Mouse (Mus musculus): Measurements from ENCODE around the gene Scgb2b27. TPM values are rescaled to one million over a fixed set of nuclear protein-coding genes. Genes with fewer than 3 reads are reported as not detected.
A peak's percentile ranks its signal among the peaks of the same experiment; 100 is the strongest.
"Not testable (repeated sequence)": the region's sequence is repeated elsewhere in the genome, so short reads cannot be mapped to it uniquely, and the experiment has no call there.

The Scgb2b27 gene
- total and polyA plus RNA-seq, 2 experiments from 2014 or later, result not detected

DNA sequence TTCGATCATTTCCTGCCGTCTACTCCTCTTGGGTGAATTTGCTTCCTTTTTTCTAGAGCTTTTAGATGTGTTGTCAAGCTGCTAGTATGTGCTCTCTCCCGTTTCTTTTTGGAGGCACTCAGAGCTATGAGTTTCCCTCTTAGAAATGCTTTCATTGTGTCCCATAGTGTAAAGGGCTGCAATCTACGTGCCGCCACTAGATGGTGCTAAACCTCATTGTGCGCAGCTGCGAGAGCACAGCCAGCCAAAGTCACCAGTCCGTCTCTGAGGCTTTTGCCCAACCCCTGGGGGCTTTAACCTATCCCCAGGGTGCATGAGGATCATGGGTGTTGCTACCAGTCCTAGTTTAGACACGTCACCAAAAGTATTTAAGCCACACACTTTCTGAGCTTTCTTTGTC is 31.5 kb downstream of the Scgb2b27 start:
- not testable (repeated sequence) for ATAC-seq (ENCODE audit: low FRiP score); H3K27ac ChIP-seq (ENCODE audit: low read depth, low read length); DNase-seq (ENCODE audit: low spot score); H3K4me2 ChIP-seq (ENCODE audit: low read depth, low read length, poor library complexity, severe bottlenecking); H3K9ac ChIP-seq (replicated peaks; ENCODE audit: low read length, poor library complexity, severe bottlenecking); H3K36me3 ChIP-seq (ENCODE audit: insufficient read depth, low read length); H3K4me3 ChIP-seq (ENCODE audit: low read depth, low read length); H3K4me1 ChIP-seq (ENCODE audit: insufficient read depth, low read length); H3K9me3 ChIP-seq (ENCODE audit: low read length); H3K27me3 ChIP-seq (ENCODE audit: insufficient read depth, low read length)
- WGBS, result 33% methylated on average over 8 of the region's 9 CpGs
- TF ChIP-seq CTCF (IDR thresholded peaks at IDR 0.05), result peak; percentile 27; the same call in 1 of the 2 replicates

Other genes starting within 250 kb of the Scgb2b27 start
- not detected in 2 replicates for gene Scgb2b26, start 68.9 kb downstream of the Scgb2b27 start, total RNA-seq (2014; rRNA removed)
- gene Scgb2b26, start 68.9 kb downstream of the Scgb2b27 start, polyA plus RNA-seq (2015; fragmentation: Nextera tagmentation; extraction: Ambion mirVana), result not detected in 2 replicates
- gene Scgb1b27, start 7.5 kb upstream of the Scgb2b27 start, total RNA-seq (2014; rRNA removed), result not detected in 2 replicates
- gene Scgb1b27, start 7.5 kb upstream of the Scgb2b27 start, polyA plus RNA-seq (2015; fragmentation: Nextera tagmentation; extraction: Ambion mirVana), result not detected in 2 replicates
- gene Scgb1b30, start 81.5 kb upstream of the Scgb2b27 start, total RNA-seq (2014; rRNA removed), result not detected in 2 replicates
- gene Scgb1b30, start 81.5 kb upstream of the Scgb2b27 start, polyA plus RNA-seq (2015; fragmentation: Nextera tagmentation; extraction: Ambion mirVana), result not detected in 2 replicates
- 31.0 and 37.2 TPM in 2 replicates for gene Wtip, start 119.3 kb upstream of the Scgb2b27 start, total RNA-seq (2014; rRNA removed)
- 2.1 and 2.5 TPM in 2 replicates for gene Wtip, start 119.3 kb upstream of the Scgb2b27 start, polyA plus RNA-seq (2015; fragmentation: Nextera tagmentation; extraction: Ambion mirVana)
- gene Uba2, start 155.7 kb upstream of the Scgb2b27 start, total RNA-seq (2014; rRNA removed), result 142 and 145 TPM in 2 replicates
- gene Uba2, start 155.7 kb upstream of the Scgb2b27 start, polyA plus RNA-seq (2015; fragmentation: Nextera tagmentation; extraction: Ambion mirVana), result 119 and 120 TPM in 2 replicates
- gene Pdcd2l, start 182.7 kb upstream of the Scgb2b27 start, total RNA-seq (2014; rRNA removed), result 35.0 and 39.7 TPM in 2 replicates
- gene Pdcd2l, start 182.7 kb upstream of the Scgb2b27 start, polyA plus RNA-seq (2015; fragmentation: Nextera tagmentation; extraction: Ambion mirVana), result 64.4 and 68.0 TPM in 2 replicates
- gene Gpi1, start 216.4 kb upstream of the Scgb2b27 start, total RNA-seq (2014; rRNA removed), result 300 and 325 TPM in 2 replicates
- gene Gpi1, start 216.4 kb upstream of the Scgb2b27 start, polyA plus RNA-seq (2015; fragmentation: Nextera tagmentation; extraction: Ambion mirVana), result 357 and 374 TPM in 2 replicates
- not detected in 2 replicates for gene Gm6096, start 237.1 kb upstream of the Scgb2b27 start, total RNA-seq (2014; rRNA removed)
- gene Gm6096, start 237.1 kb upstream of the Scgb2b27 start, polyA plus RNA-seq (2015; fragmentation: Nextera tagmentation; extraction: Ambion mirVana), result not detected in 2 replicates